Mouse (Mus musculus) adrenal gland, postnatal 25 days (tissue): Measurements from ENCODE around the gene Acap2. TPM values are rescaled to one million over a fixed set of nuclear protein-coding genes. Genes with fewer than 3 reads are reported as not detected.

Experiments
- DNase-seq: peaks from one replicate; pipeline ENCODE4 v3.0.0; 2021; ENCODE audit warnings: mixed read lengths
- total RNA-seq: library from RNA; stranded (reverse); gene quantifications from 2 replicates; pipeline ENCODE4 v1.2.3, GENCODE M21; 2021

Gene Acap2
- total RNA-seq, 1 experiment from 2014 or later, result 49.5 TPM

- DNase-seq, result no peak
These were observed 154.8 kb downstream of the Acap2 start for GRCm38 (mm10) chr16:31046217-31046659.

GRCm38 (mm10) chr16:31045211-31045610 is 155.8 kb downstream of the Acap2 start:
- DNase-seq, result no peak

GRCm38 (mm10) chr16:31043136-31043535 is 157.9 kb downstream of the Acap2 start:
- DNase-seq, result peak; percentile 16

Other genes starting within 250 kb of the Acap2 start
- 11.9 and 14.9 TPM in 2 replicates for gene Xxylt1, start 119.8 kb downstream of the Acap2 start, total RNA-seq
- gene Ppp1r2, start 74.0 kb upstream of the Acap2 start, total RNA-seq, result 70.9 and 74.0 TPM in 2 replicates
- gene Apod, start 113.6 kb upstream of the Acap2 start, total RNA-seq, result 3.3 and 7.6 TPM in 2 replicates
- 11.9 and 15.6 TPM in 2 replicates for gene Bdh1, start 221.0 kb upstream of the Acap2 start, total RNA-seq